Mouse (Mus musculus): Measurements from ENCODE around the gene Spout1.

Gene Spout1

GRCm38 (mm10) chr2:30128789-30129188, 49.5 kb downstream of the Spout1 start:
- peak; percentile 60 for DNase-seq (ENCODE audit: low spot score)

GRCm38 (mm10) chr2:30124472-30125274, 53.6 kb downstream of the Spout1 start, which contains the start of gene Zer1:
Zer1 (minus strand) TSS chr2:30124585.
- DNase-seq (ENCODE audit: low spot score), result peak; percentile 94

GRCm38 (mm10) chr2:30123729-30124471, 54.4 kb downstream of the Spout1 start:
- no peak for DNase-seq (ENCODE audit: low spot score)
